Mouse (Mus musculus) B cell, adult 2 months (primary cell): ENCODE data around the gene Gpr162.

ENCODE experiments used
- DNase-seq, 2 experiments: peaks; one replicate each; pipeline ENCODE4 v3.0.0; 2022

Gpr162 gene

GRCm38 (mm10) chr6:124881821-124882220 lies 18.0 kb upstream of the Gpr162 start:
- DNase-seq: no peak

GRCm38 (mm10) chr6:124879390-124879789 lies 15.6 kb upstream of the Gpr162 start:
- no peak for DNase-seq

- DNase-seq: no peak
These were observed 10.6 kb upstream of the Gpr162 start for GRCm38 (mm10) chr6:124874348-124874747.

GRCm38 (mm10) chr6:124866560-124866959 lies 2.8 kb upstream of the Gpr162 start:
- no peak for DNase-seq

- no peak for DNase-seq
These were observed 2.1 kb upstream of the Gpr162 start for GRCm38 (mm10) chr6:124865766-124866362.

- no peak for DNase-seq
These were observed 592 bp downstream of the Gpr162 start for GRCm38 (mm10) chr6:124863125-124863657.

GRCm38 (mm10) chr6:124862406-124863124 lies 1.2 kb downstream of the Gpr162 start:
- no peak for DNase-seq

- DNase-seq: no peak
These were observed 2.0 kb downstream of the Gpr162 start for GRCm38 (mm10) chr6:124861802-124862201.

- DNase-seq: no peak
These were observed 2.5 kb downstream of the Gpr162 start for GRCm38 (mm10) chr6:124861266-124861665.

- no peak for DNase-seq
These were observed 3.3 kb downstream of the Gpr162 start for GRCm38 (mm10) chr6:124860511-124860910.

GRCm38 (mm10) chr6:124859725-124860124 lies 4.1 kb downstream of the Gpr162 start:
- DNase-seq: peak; percentile 91 to 92

- no peak for DNase-seq
These were observed 5.0 kb downstream of the Gpr162 start for GRCm38 (mm10) chr6:124858561-124859318.

- DNase-seq: no peak
These were observed 5.8 kb downstream of the Gpr162 start for GRCm38 (mm10) chr6:124857840-124858530.

GRCm38 (mm10) chr6:124856916-124857839 lies 6.6 kb downstream of the Gpr162 start, which contains the start of gene P3h3:
Gene P3h3 (minus strand): TSS chr6:124857752.
- DNase-seq: peak; percentile 80 to 83

GRCm38 (mm10) chr6:124856321-124856720 lies 7.5 kb downstream of the Gpr162 start:
- no peak for DNase-seq

GRCm38 (mm10) chr6:124854647-124855046 lies 9.1 kb downstream of the Gpr162 start:
- DNase-seq: no peak

GRCm38 (mm10) chr6:124850535-124850934 lies 13.2 kb downstream of the Gpr162 start:
- DNase-seq: no peak

GRCm38 (mm10) chr6:124847305-124847704 lies 16.5 kb downstream of the Gpr162 start:
- DNase-seq: peak; percentile 97

- DNase-seq: no peak
These were observed 23.3 kb downstream of the Gpr162 start, which contains the start of gene Gnb3 for GRCm38 (mm10) chr6:124840241-124841167. Gene Gnb3 (minus strand): TSS chr6:124840275.

GRCm38 (mm10) chr6:124839805-124840204 lies 24.0 kb downstream of the Gpr162 start:
- no peak for DNase-seq
